In genomic region chr11:60518305-60518704, GRCm38 (mm10) we compare ENCODE assay signal across 20 mouse cellular contexts.
"Had no signal": no experiment of that assay in that cellular context is flagged by ENCODE, and none has a peak within 500 bp of the region (broad histone marks: within the 10 kb centered on the region; RNA-seq: fewer than 3 reads in every experiment).

No protein-coding gene starts in this region.

- H3K4me3 ChIP-seq: limb, embryonic 12.5 days; limb, embryonic 15.5 days; liver, embryonic 12.5 days; liver, embryonic 15.5 days; lung, embryonic 15.5 days; megakaryocyte, embryonic 14.5 days; midbrain, embryonic 12.5 days; midbrain, embryonic 15.5 days; neural tube, embryonic 12.5 days; neural tube, embryonic 15.5 days had no signal

- H3K9ac ChIP-seq: limb, embryonic 12.5 days; limb, embryonic 15.5 days; liver, embryonic 12.5 days; liver, embryonic 15.5 days; lung, embryonic 15.5 days; midbrain, embryonic 12.5 days; midbrain, embryonic 15.5 days; neural tube, embryonic 12.5 days; neural tube, embryonic 15.5 days had no signal

- H3K27me3 ChIP-seq: limb, embryonic 12.5 days; limb, embryonic 15.5 days; lung, embryonic 15.5 days; midbrain, embryonic 12.5 days; midbrain, embryonic 15.5 days; neural tube, embryonic 12.5 days; neural tube, embryonic 15.5 days had no signal

- H3K27ac ChIP-seq: kidney, postnatal 0 days; limb, embryonic 12.5 days; limb, embryonic 15.5 days; liver, embryonic 12.5 days; liver, embryonic 15.5 days; lung, embryonic 15.5 days; midbrain, embryonic 12.5 days; midbrain, embryonic 15.5 days; neural tube, embryonic 12.5 days; neural tube, embryonic 15.5 days had no signal

- ATAC-seq: intestine, postnatal 0 days; liver, embryonic 12.5 days; midbrain, embryonic 15.5 days had no signal

- H3K9me3 ChIP-seq: limb, embryonic 12.5 days; limb, embryonic 15.5 days; liver, embryonic 12.5 days; liver, embryonic 15.5 days; lung, embryonic 15.5 days; midbrain, embryonic 12.5 days; midbrain, embryonic 15.5 days; neural tube, embryonic 12.5 days; neural tube, embryonic 15.5 days had no signal

- H3K36me3 ChIP-seq: limb, embryonic 12.5 days; limb, embryonic 15.5 days; liver, embryonic 12.5 days; liver, embryonic 15.5 days; lung, embryonic 15.5 days; midbrain, embryonic 12.5 days; midbrain, embryonic 15.5 days; neural tube, embryonic 12.5 days; neural tube, embryonic 15.5 days had no signal

- DNase-seq: left cerebral cortex, postnatal 4 days; lung, adult 18-20 months; lung, postnatal 10 days; lung, postnatal 36 days; right cerebral cortex, adult 18-20 months; right cerebral cortex, postnatal 14 days; right cerebral cortex, postnatal 4 days; thymus, postnatal 25 days had no signal

- H3K4me2 ChIP-seq: limb, embryonic 12.5 days; limb, embryonic 15.5 days; liver, embryonic 12.5 days; liver, embryonic 15.5 days; lung, embryonic 15.5 days; midbrain, embryonic 12.5 days; midbrain, embryonic 15.5 days; neural tube, embryonic 12.5 days; neural tube, embryonic 15.5 days had no signal

- H3K4me1 ChIP-seq: limb, embryonic 15.5 days; liver, embryonic 12.5 days; liver, embryonic 15.5 days; lung, embryonic 15.5 days; midbrain, embryonic 12.5 days; midbrain, embryonic 15.5 days; neural tube, embryonic 12.5 days; neural tube, embryonic 15.5 days had no signal
